ENCODE assay signal across 19 mouse cellular contexts in the genomic region with DNA sequence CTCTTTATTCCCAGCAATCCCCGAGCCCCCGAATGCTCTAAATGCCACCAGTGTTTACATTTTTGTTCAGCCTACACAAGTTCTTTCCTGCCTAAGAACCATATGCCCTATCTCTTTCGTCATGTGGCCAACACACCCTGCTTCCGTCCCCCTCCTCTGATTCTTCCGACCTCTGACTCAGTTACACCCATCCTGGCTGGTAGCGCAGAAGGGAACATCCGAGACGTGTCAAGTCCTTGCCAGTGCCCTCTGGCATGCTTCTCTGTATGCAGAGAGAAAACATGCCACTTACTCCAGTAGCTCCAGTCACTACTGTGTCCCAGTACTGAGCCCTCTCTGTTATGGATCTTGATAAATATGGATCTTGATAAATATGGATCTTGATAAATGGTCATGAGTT.
DNase-seq lines count a peak whose midpoint lies in the region; ATAC-seq lines count a peak whose summit lies in the region.
"Had no signal": no experiment of that assay in that cellular context is flagged by ENCODE, and none has a peak within 500 bp of the region (broad histone marks: within the 10 kb centered on the region; RNA-seq: fewer than 3 reads in every experiment).

No protein-coding gene starts in this region.

- peaks cover 28% of the 10 kb centered on the region for H3K4me1 ChIP-seq in heart, embryonic 10.5 days
- H3K4me1 ChIP-seq in intestine, embryonic 14.5 days (replicated peaks; ENCODE audit: control insufficient read depth, insufficient read depth, low read length): 0 out of 2 replicates have a peak, but pooled peaks cover 5% of the 10 kb centered on the region
- H3K4me1 ChIP-seq in intestine, embryonic 16.5 days (ENCODE audit: control insufficient read depth, insufficient read depth, low read length): 0 out of 2 replicates have a peak, but pooled peaks cover 2% of the 10 kb centered on the region
- H3K4me1 ChIP-seq in embryonic facial prominence, embryonic 14.5 days (ENCODE audit: control insufficient read depth, insufficient read depth, low read length): peaks cover 5% of the 10 kb centered on the region
- H3K4me1 ChIP-seq in forebrain, embryonic 15.5 days: no peaks in the 10 kb centered on the region
- H3K4me1 ChIP-seq: liver, embryonic 13.5 days; midbrain, embryonic 12.5 days had no signal

- DNase-seq in heart, embryonic 10.5 days (ENCODE audit: low spot score): no peak
- DNase-seq in heart, adult 8-10 months (ENCODE audit: low spot score): no peak
- DNase-seq in intestine, embryonic 14.5 days (ENCODE audit: low spot score): no peak
- DNase-seq in CD4-positive helper T cell, adult 2 months (ENCODE audit: low read depth, low spot score): peak; percentile 29
- peak; percentile 34 for DNase-seq in embryonic facial prominence, embryonic 14.5 days (ENCODE audit: low spot score)
- DNase-seq in thymus, postnatal 4 days: no peak
- DNase-seq: cerebellum, adult 9-10 months; gastrocnemius, postnatal 25 days; kidney, adult 2 months; kidney, postnatal 14 days; liver, embryonic 13.5 days; right cerebral cortex, postnatal 25 days had no signal

- no peak for ATAC-seq in intestine, embryonic 14.5 days (replicated peaks; ENCODE audit: low FRiP score, low TSS enrichment, low read depth)
- no peak for ATAC-seq in intestine, embryonic 16.5 days
- ATAC-seq in embryonic facial prominence, embryonic 14.5 days (ENCODE audit: low read depth): 0 out of 2 replicates have a peak, but pooled peaks have one; percentile 41
- ATAC-seq in forebrain, embryonic 15.5 days (replicated peaks): no peak

- H3K27ac ChIP-seq in heart, embryonic 10.5 days: peak overlapping the region; percentile 73; the same call in 1 of the 2 replicates
- H3K27ac ChIP-seq in intestine, embryonic 14.5 days (ENCODE audit: low read depth): no peak overlapping the region
- H3K27ac ChIP-seq in intestine, embryonic 16.5 days (ENCODE audit: low read length): no peak overlapping the region
- H3K27ac ChIP-seq in embryonic facial prominence, embryonic 14.5 days (replicated peaks; ENCODE audit: low read depth, low read length): no peak overlapping the region
- H3K27ac ChIP-seq in forebrain, embryonic 15.5 days (replicated peaks): no peak overlapping the region
- H3K27ac ChIP-seq: forebrain, embryonic 12.5 days; hindbrain, embryonic 14.5 days; left cerebral cortex, adult 2 months; liver, embryonic 13.5 days; midbrain, embryonic 12.5 days had no signal

- H3K9ac ChIP-seq in intestine, embryonic 14.5 days (ENCODE audit: low read length): no peak overlapping the region
- H3K9ac ChIP-seq in intestine, embryonic 16.5 days (ENCODE audit: low read depth, low read length): no peak overlapping the region
- H3K9ac ChIP-seq in embryonic facial prominence, embryonic 14.5 days (ENCODE audit: low read depth, low read length): no peak overlapping the region
- H3K9ac ChIP-seq in forebrain, embryonic 15.5 days (replicated peaks): no peak overlapping the region
- H3K9ac ChIP-seq: forebrain, embryonic 12.5 days; hindbrain, embryonic 14.5 days; liver, embryonic 13.5 days; midbrain, embryonic 12.5 days had no signal

- H3K36me3 ChIP-seq in heart, embryonic 10.5 days: no peaks in the 10 kb centered on the region
- no peaks in the 10 kb centered on the region for H3K36me3 ChIP-seq in intestine, embryonic 14.5 days (ENCODE audit: control insufficient read depth, insufficient read depth, low read length)
- no peaks in the 10 kb centered on the region for H3K36me3 ChIP-seq in intestine, embryonic 16.5 days (ENCODE audit: control insufficient read depth, insufficient read depth, low read length)
- no peaks in the 10 kb centered on the region for H3K36me3 ChIP-seq in embryonic facial prominence, embryonic 14.5 days (ENCODE audit: control insufficient read depth, insufficient read depth, low read length)
- no peaks in the 10 kb centered on the region for H3K36me3 ChIP-seq in forebrain, embryonic 15.5 days
- H3K36me3 ChIP-seq: forebrain, embryonic 12.5 days; limb, embryonic 10.5 days; liver, embryonic 13.5 days; midbrain, embryonic 12.5 days had no signal

- H3K4me2 ChIP-seq in intestine, embryonic 14.5 days (ENCODE audit: low read length): 0 out of 2 replicates have a peak overlapping the region, but pooled peaks have one; percentile 1
- no peak overlapping the region for H3K4me2 ChIP-seq in intestine, embryonic 16.5 days (ENCODE audit: low read depth, low read length)
- H3K4me2 ChIP-seq in embryonic facial prominence, embryonic 14.5 days (ENCODE audit: low read depth, low read length): no peak overlapping the region
- H3K4me2 ChIP-seq in forebrain, embryonic 15.5 days (replicated peaks): no peak overlapping the region
- H3K4me2 ChIP-seq: forebrain, embryonic 12.5 days; hindbrain, embryonic 14.5 days; liver, embryonic 13.5 days; midbrain, embryonic 12.5 days had no signal

- H3K9me3 ChIP-seq in heart, embryonic 10.5 days: no peaks in the 10 kb centered on the region
- H3K9me3 ChIP-seq in intestine, embryonic 14.5 days (ENCODE audit: control insufficient read depth, low read length): no peaks in the 10 kb centered on the region
- no peaks in the 10 kb centered on the region for H3K9me3 ChIP-seq in intestine, embryonic 16.5 days (ENCODE audit: control insufficient read depth, low read length)
- no peaks in the 10 kb centered on the region for H3K9me3 ChIP-seq in embryonic facial prominence, embryonic 14.5 days (ENCODE audit: control insufficient read depth, low read length)
- no peaks in the 10 kb centered on the region for H3K9me3 ChIP-seq in forebrain, embryonic 15.5 days
- H3K9me3 ChIP-seq: forebrain, embryonic 12.5 days; limb, embryonic 10.5 days; liver, embryonic 13.5 days; midbrain, embryonic 12.5 days had no signal

- H3K4me3 ChIP-seq in heart, embryonic 10.5 days: peak overlapping the region; percentile 23; the same call in 1 of the 2 replicates
- H3K4me3 ChIP-seq in intestine, embryonic 14.5 days (ENCODE audit: low read depth, low read length): no peak overlapping the region
- no peak overlapping the region for H3K4me3 ChIP-seq in intestine, embryonic 16.5 days (ENCODE audit: low read length)
- no peak overlapping the region for H3K4me3 ChIP-seq in embryonic facial prominence, embryonic 14.5 days (ENCODE audit: low read depth, low read length)
- H3K4me3 ChIP-seq in forebrain, embryonic 15.5 days: no peak overlapping the region
- H3K4me3 ChIP-seq: forebrain, embryonic 12.5 days; left cerebral cortex, adult 2 months; limb, embryonic 10.5 days; liver, embryonic 13.5 days; midbrain, embryonic 12.5 days had no signal

- no peaks in the 10 kb centered on the region for H3K27me3 ChIP-seq in heart, embryonic 10.5 days (ENCODE audit: insufficient read depth, poor library complexity, severe bottlenecking)
- no peaks in the 10 kb centered on the region for H3K27me3 ChIP-seq in intestine, embryonic 14.5 days (replicated peaks; ENCODE audit: control insufficient read depth, insufficient read depth, low read length)
- H3K27me3 ChIP-seq in intestine, embryonic 16.5 days (replicated peaks; ENCODE audit: control insufficient read depth, insufficient read depth, low read length): no peaks in the 10 kb centered on the region
- H3K27me3 ChIP-seq in embryonic facial prominence, embryonic 14.5 days (replicated peaks; ENCODE audit: control insufficient read depth, insufficient read depth, low read length): no peaks in the 10 kb centered on the region
- H3K27me3 ChIP-seq in forebrain, embryonic 15.5 days: no peaks in the 10 kb centered on the region
- H3K27me3 ChIP-seq: forebrain, embryonic 12.5 days; liver, embryonic 13.5 days; midbrain, embryonic 12.5 days had no signal

- 18% methylated on average over 8 of the region's 8 CpGs for WGBS in heart, embryonic 10.5 days
- whole genome bisulfite sequencing in intestine, embryonic 14.5 days: 24% methylated on average over 8 of the region's 8 CpGs
- 44% methylated on average over 8 of the region's 8 CpGs for WGBS in intestine, embryonic 16.5 days
- 36% methylated on average over 8 of the region's 8 CpGs for WGBS in embryonic facial prominence, embryonic 14.5 days
- 77% methylated on average over 8 of the region's 8 CpGs for WGBS in forebrain, embryonic 15.5 days

Comparison
In these comparisons a context has a peak if more than half of its experiments do, and no peak if none do; other contexts are left out.
1. DNase-seq: peak in CD4-positive helper T cell, adult 2 months (single experiment) and embryonic facial prominence, embryonic 14.5 days (single experiment); none in heart, embryonic 10.5 days (single experiment), heart, adult 8-10 months (single experiment), intestine, embryonic 14.5 days (single experiment) and thymus, postnatal 4 days (single experiment).